Mouse (Mus musculus) heart, adult 2 months (tissue): ENCODE data around the gene Prkch.

Experiments used
- CTCF ChIP-seq: fragments of 200-600 bp; IDR thresholded peaks from 2 replicates; pipeline ENCODE4 v1.8.1; 2022; ENCODE audit warnings: antibody characterized with exemption, mild to moderate bottlenecking, moderate library complexity
- EP300 ChIP-seq: fragments of 200-500 bp; IDR thresholded peaks from 2 replicates; pipeline ENCODE4 v1.6.1; 2011; ENCODE audit warnings: low read depth, low read length, control low read depth; ENCODE audit not compliant: insufficient read depth
- POLR2A ChIP-seq: fragments of 200-500 bp; IDR thresholded peaks from 2 replicates; pipeline ENCODE4 v1.6.1; 2011; ENCODE audit warnings: mild to moderate bottlenecking, low read depth, low read length, control low read depth; ENCODE audit not compliant: insufficient read depth

DNA sequence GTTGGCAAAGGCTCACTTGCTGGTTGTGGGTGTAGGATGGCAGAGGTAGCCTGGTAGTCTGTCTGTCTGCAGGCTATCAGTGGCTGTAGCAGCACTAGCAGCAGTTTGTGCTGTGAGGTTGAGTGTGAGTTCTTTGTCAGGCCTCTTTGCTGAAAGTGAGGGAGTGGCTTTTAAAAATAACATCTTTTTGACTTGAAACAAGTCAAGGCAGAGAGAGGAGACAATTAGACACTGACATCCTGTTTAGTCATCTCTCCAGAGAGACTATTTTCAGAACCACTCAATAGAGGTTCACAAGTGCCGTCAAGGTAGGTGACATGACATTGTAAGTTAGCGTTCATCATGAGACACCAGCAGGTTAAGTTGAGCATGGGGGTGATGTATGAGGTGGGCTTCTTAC lies 63.1 kb downstream of the Prkch start:
- no peak for TF ChIP-seq POLR2A
- no peak for TF ChIP-seq CTCF
- no peak for TF ChIP-seq EP300
